Mouse (Mus musculus): Measurements from ENCODE around the gene Lmo4. TPM values are rescaled to one million over a fixed set of nuclear protein-coding genes. Genes with fewer than 3 reads are reported as not detected.

The Lmo4 gene
- polyA plus RNA-seq, 1 experiment from 2014 or later, result 46.5 TPM

GRCm38 (mm10) chr3:144201794-144202573, 3.0 kb downstream of the Lmo4 start:
- Histone ChIP-seq H3K4me3 (peak overlapping the region; percentile 89), H3K4me1 (replicated peaks) (peaks cover 60% of the 10 kb centered on the region), H3K27me3 (ENCODE audit: insufficient read depth, poor library complexity, severe bottlenecking) (peaks cover 16% of the 10 kb centered on the region), H3K36me3 (peaks cover 19% of the 10 kb centered on the region; the same call in 1 of the 2 replicates), H3K9me3 (no peaks in the 10 kb centered on the region), H3K27ac (peak overlapping the region; percentile 99)
- 1% methylated on average over 64 of the region's 64 CpGs for WGBS
- peak; percentile 90 for DNase-seq (ENCODE audit: low spot score)

GRCm38 (mm10) chr3:144185327-144186152, 19.5 kb downstream of the Lmo4 start:
- no peak overlapping the region for H3K4me3 ChIP-seq
- H3K27me3 ChIP-seq (ENCODE audit: insufficient read depth, poor library complexity, severe bottlenecking), result no peaks in the 10 kb centered on the region
- DNase-seq (ENCODE audit: low spot score), result no peak
- H3K27ac ChIP-seq, result no peak overlapping the region
- no peaks in the 10 kb centered on the region for H3K4me1 ChIP-seq (replicated peaks)
- H3K9me3 ChIP-seq, result no peaks in the 10 kb centered on the region
- WGBS, result 78% methylated on average over 13 of the region's 13 CpGs
- peaks cover 35% of the 10 kb centered on the region for H3K36me3 ChIP-seq

- H3K27ac ChIP-seq, result no peak overlapping the region
- H3K9me3 ChIP-seq, result no peaks in the 10 kb centered on the region
- no peak for DNase-seq (ENCODE audit: low spot score)
- WGBS, result 90% methylated on average over 4 of the region's 4 CpGs
- H3K27me3 ChIP-seq (ENCODE audit: insufficient read depth, poor library complexity, severe bottlenecking), result no peaks in the 10 kb centered on the region
- peaks cover 29% of the 10 kb centered on the region for H3K36me3 ChIP-seq
- no peaks in the 10 kb centered on the region for H3K4me1 ChIP-seq (replicated peaks)
- no peak overlapping the region for H3K4me3 ChIP-seq
These were observed 20.1 kb downstream of the Lmo4 start for GRCm38 (mm10) chr3:144184918-144185317.

- DNase-seq (ENCODE audit: low spot score), result no peak
- no peak overlapping the region for H3K4me3 ChIP-seq
- H3K36me3 ChIP-seq, result peaks cover 4% of the 10 kb centered on the region
- H3K27ac ChIP-seq, result no peak overlapping the region
- H3K27me3 ChIP-seq (ENCODE audit: insufficient read depth, poor library complexity, severe bottlenecking), result no peaks in the 10 kb centered on the region
- no peaks in the 10 kb centered on the region for H3K9me3 ChIP-seq
- WGBS, result 76% methylated on average over 6 of the region's 6 CpGs
- no peaks in the 10 kb centered on the region for H3K4me1 ChIP-seq (replicated peaks)
These were observed 22.8 kb downstream of the Lmo4 start for GRCm38 (mm10) chr3:144182229-144182628.

GRCm38 (mm10) chr3:144178937-144179336, 26.1 kb downstream of the Lmo4 start:
- no peak for DNase-seq (ENCODE audit: low spot score)
- no peaks in the 10 kb centered on the region for H3K9me3 ChIP-seq
- no peaks in the 10 kb centered on the region for H3K4me1 ChIP-seq (replicated peaks)
- no peaks in the 10 kb centered on the region for H3K27me3 ChIP-seq (ENCODE audit: insufficient read depth, poor library complexity, severe bottlenecking)
- no peaks in the 10 kb centered on the region for H3K36me3 ChIP-seq
- no peak overlapping the region for H3K4me3 ChIP-seq
- 69% methylated on average over 3 of the region's 3 CpGs for WGBS
- H3K27ac ChIP-seq, result no peak overlapping the region

GRCm38 (mm10) chr3:144173866-144174588, 31.0 kb downstream of the Lmo4 start:
- 85% methylated on average over 7 of the region's 7 CpGs for WGBS

GRCm38 (mm10) chr3:144173138-144173537, 31.9 kb downstream of the Lmo4 start:
- no peaks in the 10 kb centered on the region for H3K36me3 ChIP-seq
- WGBS, result 92% methylated on average over 11 of the region's 11 CpGs
- no peak overlapping the region for H3K4me3 ChIP-seq
- H3K9me3 ChIP-seq, result no peaks in the 10 kb centered on the region
- H3K27ac ChIP-seq, result no peak overlapping the region
- H3K4me1 ChIP-seq (replicated peaks), result no peaks in the 10 kb centered on the region
- H3K27me3 ChIP-seq (ENCODE audit: insufficient read depth, poor library complexity, severe bottlenecking), result no peaks in the 10 kb centered on the region
- no peak for DNase-seq (ENCODE audit: low spot score)

More at GRCm38 (mm10) chr3:144173866-144174588, 31.0 kb downstream of the Lmo4 start:
- H3K27me3 ChIP-seq (ENCODE audit: insufficient read depth, poor library complexity, severe bottlenecking), result no peaks in the 10 kb centered on the region
- no peaks in the 10 kb centered on the region for H3K4me1 ChIP-seq (replicated peaks)
- no peaks in the 10 kb centered on the region for H3K36me3 ChIP-seq
- no peak for DNase-seq (ENCODE audit: low spot score)
- no peak overlapping the region for H3K4me3 ChIP-seq
- H3K27ac ChIP-seq, result no peak overlapping the region
- H3K9me3 ChIP-seq, result no peaks in the 10 kb centered on the region

GRCm38 (mm10) chr3:144171749-144172148, 33.3 kb downstream of the Lmo4 start:
- Histone ChIP-seq H3K4me1 (replicated peaks) (no peaks in the 10 kb centered on the region), H3K36me3 (no peaks in the 10 kb centered on the region), H3K27me3 (ENCODE audit: insufficient read depth, poor library complexity, severe bottlenecking) (no peaks in the 10 kb centered on the region), H3K27ac (no peak overlapping the region), H3K4me3 (no peak overlapping the region), H3K9me3 (no peaks in the 10 kb centered on the region)
- WGBS, result 87% methylated on average over 2 of the region's 2 CpGs
- no peak for DNase-seq (ENCODE audit: low spot score)

- WGBS, result 85% methylated on average over 2 of the region's 2 CpGs
- no peaks in the 10 kb centered on the region for H3K27me3 ChIP-seq (ENCODE audit: insufficient read depth, poor library complexity, severe bottlenecking)
These were observed 34.5 kb downstream of the Lmo4 start for GRCm38 (mm10) chr3:144170539-144170938.

GRCm38 (mm10) chr3:144166439-144167155, 38.4 kb downstream of the Lmo4 start:
- 93% methylated on average over 8 of the region's 8 CpGs for WGBS
- Histone ChIP-seq H3K27me3 (ENCODE audit: insufficient read depth, poor library complexity, severe bottlenecking) (no peaks in the 10 kb centered on the region), H3K27ac (no peak overlapping the region), H3K4me3 (no peak overlapping the region), H3K9me3 (no peaks in the 10 kb centered on the region), H3K36me3 (no peaks in the 10 kb centered on the region), H3K4me1 (replicated peaks) (no peaks in the 10 kb centered on the region)
- DNase-seq (ENCODE audit: low spot score), result no peak

More at GRCm38 (mm10) chr3:144170539-144170938, 34.5 kb downstream of the Lmo4 start:
- H3K36me3 ChIP-seq, result no peaks in the 10 kb centered on the region
- DNase-seq (ENCODE audit: low spot score), result no peak
- no peak overlapping the region for H3K27ac ChIP-seq
- H3K9me3 ChIP-seq, result no peaks in the 10 kb centered on the region
- no peaks in the 10 kb centered on the region for H3K4me1 ChIP-seq (replicated peaks)
- H3K4me3 ChIP-seq, result no peak overlapping the region

GRCm38 (mm10) chr3:144165439-144165838, 39.6 kb downstream of the Lmo4 start:
- WGBS, result 87% methylated on average over 12 of the region's 12 CpGs

More at GRCm38 (mm10) chr3:144165439-144165838, 39.6 kb downstream of the Lmo4 start:
- Histone ChIP-seq H3K27me3 (ENCODE audit: insufficient read depth, poor library complexity, severe bottlenecking) (no peaks in the 10 kb centered on the region), H3K4me3 (no peak overlapping the region), H3K9me3 (no peaks in the 10 kb centered on the region), H3K27ac (no peak overlapping the region), H3K36me3 (no peaks in the 10 kb centered on the region), H3K4me1 (replicated peaks) (no peaks in the 10 kb centered on the region)
- no peak for DNase-seq (ENCODE audit: low spot score)

Measured in hindbrain, embryonic 10.5 days (tissue).